Mouse (Mus musculus): ENCODE measurements around the gene Evc.

Evc gene

DNA sequence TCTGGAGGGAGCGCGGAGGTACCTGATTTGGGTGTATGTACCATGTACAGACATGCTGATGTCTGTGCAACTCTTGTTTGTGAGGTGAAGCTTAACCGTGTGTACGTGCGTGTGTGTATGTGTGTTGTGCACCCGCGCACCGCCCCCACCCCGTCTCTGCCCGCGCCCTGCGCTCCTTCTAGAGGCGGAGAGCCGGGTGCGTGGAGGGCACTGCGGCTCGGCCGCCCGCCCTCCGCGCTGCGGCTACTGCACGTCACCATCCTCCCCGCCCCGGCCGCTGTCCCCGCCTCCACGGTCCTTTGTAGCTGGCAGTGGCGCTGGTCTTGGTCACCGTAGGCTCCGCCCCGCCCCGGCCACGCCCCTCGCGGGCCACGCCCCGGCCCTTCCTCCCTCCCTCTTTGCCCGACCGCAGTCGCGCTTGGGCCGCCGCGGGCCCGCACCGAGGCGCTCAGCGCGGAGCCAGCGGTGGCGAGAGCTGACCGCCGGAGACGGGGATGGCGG, 95.0 kb downstream of the Evc start, which contains the start of gene Crmp1:
Gene Crmp1 (plus strand): TSS at position 290 of the 501 bp plus-strand sequence.
- in situ Hi-C loops (cut with MboI), result no loop called here

DNA sequence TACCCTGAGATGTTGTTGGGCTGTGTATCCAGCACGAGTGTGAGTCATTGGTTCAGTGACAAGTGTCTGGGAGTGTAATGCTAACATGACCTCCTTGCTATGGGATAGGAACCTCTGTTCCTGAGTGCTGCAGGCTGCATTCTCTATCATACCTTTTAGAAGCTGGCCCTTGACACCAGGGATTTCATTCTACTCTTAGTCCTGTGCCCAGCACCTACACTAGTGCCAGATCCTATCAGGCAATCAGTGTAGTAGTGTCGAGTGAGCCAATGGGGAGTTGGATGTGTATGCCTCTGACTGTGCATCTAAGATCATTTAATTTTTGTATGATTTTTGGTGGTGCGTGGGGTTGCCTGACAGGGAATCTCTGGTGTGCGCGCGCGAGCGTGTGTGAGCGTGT, 95.5 kb downstream of the Evc start:
- in situ Hi-C loops (cut with MboI), result no loop called here

DNA sequence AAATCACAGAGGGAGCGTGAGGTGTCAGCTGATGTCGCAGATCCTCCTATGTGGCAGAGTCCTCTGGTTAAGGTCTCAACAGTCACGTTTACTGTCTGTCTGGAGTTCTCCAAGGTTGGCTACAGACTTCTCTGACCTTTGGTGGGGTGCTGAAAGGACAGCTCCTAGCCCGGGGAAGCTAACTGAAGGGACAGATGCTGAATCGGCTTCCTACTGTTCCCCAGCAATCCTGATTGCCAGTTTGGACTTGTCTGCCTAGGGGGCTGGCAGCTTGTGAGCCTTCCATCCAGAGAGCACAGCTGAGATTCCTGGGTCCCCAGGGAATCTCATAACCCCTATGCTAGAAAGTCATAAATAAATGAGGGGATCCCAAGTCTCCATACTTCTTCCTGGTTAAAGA, 96.1 kb downstream of the Evc start:
- in situ Hi-C loops (cut with MboI), result no loop called here
